Mouse (Mus musculus) heart, embryonic 12.5 days (tissue): ENCODE results near the gene B9d1. TPM values are rescaled to one million over a fixed set of nuclear protein-coding genes. Genes with fewer than 3 reads are reported as not detected.

ENCODE experiments used
- ATAC-seq: fragments of 200-750 bp; cut with Nextera tagmentation; 2 replicates; pipeline ENCODE4 v1.8.0; 2017; ENCODE audit warnings: moderate TSS enrichment, moderate library complexity; ENCODE audit not compliant: insufficient number of reproducible peaks, low FRiP score
- H3K27ac ChIP-seq: fragments of 300-500 bp; sonication (generic); 2 replicates; pipeline ENCODE4 v1.5.1; 2016; ENCODE audit warnings: mild to moderate bottlenecking, moderate library complexity; ENCODE audit not compliant: poor library complexity, severe bottlenecking
- H3K27me3 ChIP-seq: fragments of 300-500 bp; sonication (generic); replicated peaks from 2 replicates; pipeline ENCODE4 v1.6.1; 2016; ENCODE audit warnings: mild to moderate bottlenecking, moderate library complexity
- H3K36me3 ChIP-seq: fragments of 300-500 bp; sonication (generic); 2 replicates; pipeline ENCODE4 v1.6.1; 2016; ENCODE audit warnings: mild to moderate bottlenecking, moderate library complexity
- H3K4me1 ChIP-seq: fragments of 300-500 bp; sonication (generic); replicated peaks from 2 replicates; pipeline ENCODE4 v1.6.1; 2016; ENCODE audit warnings: mild to moderate bottlenecking
- H3K4me2 ChIP-seq: fragments of 300-500 bp; sonication (generic); 2 replicates; pipeline ENCODE4 v1.6.1; 2016; ENCODE audit warnings: mild to moderate bottlenecking, moderate library complexity
- H3K4me3 ChIP-seq: fragments of 300-500 bp; sonication (generic); 2 replicates; pipeline ENCODE4 v1.5.1; 2016; ENCODE audit warnings: mild to moderate bottlenecking
- H3K9ac ChIP-seq: fragments of 300-500 bp; sonication (generic); 2 replicates; pipeline ENCODE4 v1.6.1; 2016; ENCODE audit warnings: mild to moderate bottlenecking, moderate library complexity
- H3K9me3 ChIP-seq: fragments of 300-500 bp; sonication (generic); replicated peaks from 2 replicates; pipeline ENCODE4 v1.6.1; 2016; ENCODE audit warnings: mild to moderate bottlenecking, moderate library complexity
- WGBS: fragments of 180-500 bp; shearing (Covaris S2); methylation state at CpG from one replicate; pipeline ENCODE4 v1.1.7; 2016; 5-methylcytosine and 5-hydroxymethylcytosine counted together
- polyA plus RNA-seq: library from polyadenylated mRNA; unstranded; fragments of >200 nt; fragmentation: Nextera tagmentation; extraction: Ambion mirVana; gene quantifications from 2 replicates; pipeline ENCODE4 v1.2.1, GENCODE M21; 2016

Gene B9d1
- polyA plus RNA-seq, 1 experiment from 2014 or later: 9.0 TPM

- H3K9me3 ChIP-seq: no peaks in the 10 kb centered on the region
- H3K9ac ChIP-seq: no peak overlapping the region
- H3K36me3 ChIP-seq: peaks cover 50% of the 10 kb centered on the region
- H3K27me3 ChIP-seq: no peaks in the 10 kb centered on the region
- H3K4me2 ChIP-seq: no peak overlapping the region
- ATAC-seq: no peak
- H3K27ac ChIP-seq: no peak overlapping the region
- H3K4me1 ChIP-seq: peaks cover 47% of the 10 kb centered on the region
- H3K4me3 ChIP-seq: no peak overlapping the region
- WGBS: 91% methylated on average over 8 of the region's 8 CpGs
Measured at GRCm38 (mm10) chr11:61489874-61490273, 15.1 kb upstream of the B9d1 start.

GRCm38 (mm10) chr11:61490944-61491520, 13.9 kb upstream of the B9d1 start:
- peaks cover 35% of the 10 kb centered on the region for H3K4me1 ChIP-seq
- H3K9ac ChIP-seq: no peak overlapping the region
- peaks cover 50% of the 10 kb centered on the region for H3K36me3 ChIP-seq
- WGBS: 91% methylated on average over 22 of the region's 22 CpGs
- ATAC-seq: no peak
- H3K4me2 ChIP-seq: no peak overlapping the region
- no peak overlapping the region for H3K27ac ChIP-seq
- no peaks in the 10 kb centered on the region for H3K9me3 ChIP-seq
- no peaks in the 10 kb centered on the region for H3K27me3 ChIP-seq
- no peak overlapping the region for H3K4me3 ChIP-seq

- Histone ChIP-seq H3K4me3 (peak overlapping the region; percentile 88), H3K27ac (no peak overlapping the region), H3K4me1 (peaks cover 18% of the 10 kb centered on the region), H3K27me3 (no peaks in the 10 kb centered on the region), H3K4me2 (peak overlapping the region; percentile 87), H3K36me3 (peaks cover 47% of the 10 kb centered on the region), H3K9me3 (no peaks in the 10 kb centered on the region), H3K9ac (peak overlapping the region; percentile 90)
- no peak for ATAC-seq
- 60% methylated on average over 12 of the region's 12 CpGs for WGBS
Measured at GRCm38 (mm10) chr11:61492749-61493401, 12.1 kb upstream of the B9d1 start.

GRCm38 (mm10) chr11:61493525-61494128, 11.3 kb upstream of the B9d1 start:
- H3K4me3 ChIP-seq: peak overlapping the region; percentile 88
- H3K9ac ChIP-seq: peak overlapping the region; percentile 90
- WGBS: under 1% methylated on average over 47 of the region's 50 CpGs
- H3K9me3 ChIP-seq: no peaks in the 10 kb centered on the region
- peak overlapping the region; percentile 75 for H3K27ac ChIP-seq
- no peaks in the 10 kb centered on the region for H3K27me3 ChIP-seq
- H3K4me1 ChIP-seq: peaks cover 13% of the 10 kb centered on the region
- H3K36me3 ChIP-seq: peaks cover 40% of the 10 kb centered on the region
- H3K4me2 ChIP-seq: peak overlapping the region; percentile 87
- peak; percentile 76 for ATAC-seq

GRCm38 (mm10) chr11:61494129-61494997, 10.6 kb upstream of the B9d1 start, which contains the start of gene Mapk7:
Gene Mapk7, minus strand, starts transcription at chr11:61494406.
- no peaks in the 10 kb centered on the region for H3K27me3 ChIP-seq
- H3K27ac ChIP-seq: peak within 1 kb of the TSS; percentile 86
- no peaks in the 10 kb centered on the region for H3K9me3 ChIP-seq
- H3K4me1 ChIP-seq: peaks cover 17% of the 10 kb centered on the region
- peak within 1 kb of the TSS; percentile 87 for H3K4me2 ChIP-seq
- ATAC-seq: peak; percentile 94
- WGBS: under 1% methylated on average over 59 of the region's 62 CpGs
- peak within 1 kb of the TSS; percentile 90 for H3K9ac ChIP-seq
- H3K4me3 ChIP-seq: peak within 1 kb of the TSS; percentile 88
- H3K36me3 ChIP-seq: peaks cover 33% of the 10 kb centered on the region

GRCm38 (mm10) chr11:61495528-61495927, 9.4 kb upstream of the B9d1 start:
- Histone ChIP-seq H3K9me3 (no peaks in the 10 kb centered on the region), H3K27me3 (no peaks in the 10 kb centered on the region), H3K4me1 (peaks cover 20% of the 10 kb centered on the region), H3K9ac (no peak overlapping the region), H3K4me3 (no peak overlapping the region), H3K4me2 (no peak overlapping the region), H3K36me3 (peaks cover 21% of the 10 kb centered on the region), H3K27ac (no peak overlapping the region)
- no peak for ATAC-seq
- 78% methylated on average over 2 of the region's 2 CpGs for WGBS

- 52% methylated on average over 1 of the region's 1 CpGs for WGBS
- Histone ChIP-seq H3K36me3 (peaks cover 3% of the 10 kb centered on the region), H3K4me3 (no peak overlapping the region), H3K4me1 (peaks cover 20% of the 10 kb centered on the region), H3K9ac (no peak overlapping the region), H3K27me3 (no peaks in the 10 kb centered on the region), H3K4me2 (no peak overlapping the region), H3K9me3 (no peaks in the 10 kb centered on the region), H3K27ac (no peak overlapping the region)
- no peak for ATAC-seq
Measured at GRCm38 (mm10) chr11:61497490-61497889, 7.5 kb upstream of the B9d1 start.

- peak overlapping the region; percentile 23; the same call in 1 of the 2 replicates for H3K4me2 ChIP-seq
Measured at GRCm38 (mm10) chr11:61498736-61499504, 6.0 kb upstream of the B9d1 start.

GRCm38 (mm10) chr11:61503933-61504332, 1.0 kb upstream of the B9d1 start:
- 74% methylated on average over 8 of the region's 8 CpGs for WGBS
- H3K9me3 ChIP-seq: no peaks in the 10 kb centered on the region
- no peak overlapping the region for H3K27ac ChIP-seq
- H3K4me1 ChIP-seq: peaks cover 18% of the 10 kb centered on the region
- no peaks in the 10 kb centered on the region; the same call in 1 of the 2 replicates for H3K36me3 ChIP-seq
- H3K4me2 ChIP-seq: no peak overlapping the region
- H3K27me3 ChIP-seq: no peaks in the 10 kb centered on the region
- H3K9ac ChIP-seq: no peak overlapping the region
- no peak for ATAC-seq
- no peak overlapping the region for H3K4me3 ChIP-seq

More at GRCm38 (mm10) chr11:61498736-61499504, 6.0 kb upstream of the B9d1 start:
- Histone ChIP-seq H3K9ac (no peak overlapping the region), H3K36me3 (no peaks in the 10 kb centered on the region), H3K4me1 (peaks cover 10% of the 10 kb centered on the region), H3K27me3 (no peaks in the 10 kb centered on the region), H3K9me3 (no peaks in the 10 kb centered on the region), H3K4me3 (no peak overlapping the region), H3K27ac (peak overlapping the region; percentile 12)
- WGBS: 56% methylated on average over 6 of the region's 6 CpGs
- no peak for ATAC-seq

- H3K27me3 ChIP-seq: no peaks in the 10 kb centered on the region
- ATAC-seq: no peak
- H3K9me3 ChIP-seq: no peaks in the 10 kb centered on the region
- peaks cover 39% of the 10 kb centered on the region for H3K36me3 ChIP-seq
- H3K4me3 ChIP-seq: no peak overlapping the region
- H3K4me1 ChIP-seq: peaks cover 19% of the 10 kb centered on the region
- no peak overlapping the region for H3K27ac ChIP-seq
- H3K9ac ChIP-seq: no peak overlapping the region
- no peak overlapping the region for H3K4me2 ChIP-seq
- WGBS: 43% methylated on average over 3 of the region's 3 CpGs
Measured at GRCm38 (mm10) chr11:61514953-61515352, 10.0 kb downstream of the B9d1 start.
